Mouse (Mus musculus): ENCODE measurements around the gene Rbm46.

DNA sequence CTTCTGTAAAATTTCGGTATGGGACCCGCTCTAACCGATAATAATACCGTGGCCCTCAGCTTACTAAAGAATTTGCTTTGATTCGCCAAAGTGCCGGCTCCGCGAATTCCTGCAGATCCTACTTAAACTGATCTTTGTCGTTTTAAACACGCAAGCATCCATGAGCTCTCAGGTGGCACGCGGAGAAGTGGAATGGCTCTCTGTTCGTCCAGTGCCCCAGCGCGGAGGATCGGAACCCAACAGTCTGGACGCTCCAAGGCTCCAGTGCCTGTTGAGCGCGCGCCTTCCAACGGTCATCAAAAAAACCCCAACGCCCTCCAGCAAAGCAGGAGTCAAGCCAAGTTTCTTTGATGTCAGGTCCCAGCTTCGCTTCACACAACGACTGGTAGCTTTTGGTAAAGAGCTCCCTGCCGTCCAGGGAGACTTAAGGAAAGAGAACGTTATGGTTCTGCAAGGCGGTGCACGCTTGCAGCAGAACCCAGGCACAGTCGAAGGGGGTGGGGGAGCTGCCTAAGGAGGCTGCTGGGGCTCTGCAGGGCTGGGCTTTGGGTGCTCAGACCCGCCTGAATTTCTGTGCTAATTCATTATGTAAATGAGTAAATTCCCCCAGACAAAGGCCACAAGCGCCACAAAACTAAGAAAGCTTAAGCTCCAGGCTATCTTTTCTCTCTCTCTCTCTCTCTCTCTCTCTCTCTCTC, 28.1 kb upstream of the Rbm46 start:
- no peak for TF ChIP-seq POLR2A (IDR thresholded peaks at IDR 0.05; ENCODE audit: low read depth, low read length)
- no peak for TF ChIP-seq CTCF (IDR thresholded peaks at IDR 0.05; ENCODE audit: borderline replicate concordance, insufficient read depth, low read length)
